Mouse (Mus musculus) layer of hippocampus, postnatal 14 days (tissue): ENCODE results near the gene Uggt1. TPM values are rescaled to one million over a fixed set of nuclear protein-coding genes. Genes with fewer than 3 reads are reported as not detected.

Experiments
- DNase-seq, 2 experiments: peaks; one replicate each; pipeline ENCODE4 v3.0.0; 2021 to 2022; ENCODE audit warnings: low spot score in 2 of 2, mixed read lengths in 1 of 2
- microRNA-seq, 2 experiments: library from miRNA; unstranded; fragments of <30 nt; microRNA quantifications; one replicate each; pipeline ENCODE4 v1.2.0; 2021
- total RNA-seq, 2 experiments: library from RNA; stranded (reverse); gene quantifications; 2 replicates each; pipeline ENCODE4 v1.2.3; 2021

The Uggt1 gene
- total RNA-seq, 2 experiments from 2014 or later = 38.3 to 44.3 TPM

- DNase-seq = no peak
Observed at GRCm38 (mm10) chr1:36119426-36119825, 125.1 kb downstream of the Uggt1 start.

- no peak for DNase-seq
Observed at GRCm38 (mm10) chr1:36118958-36119357, 125.6 kb downstream of the Uggt1 start.

- DNase-seq = peak in 1 of 2 experiments; percentile 9
Observed at GRCm38 (mm10) chr1:36118061-36118685, 126.3 kb downstream of the Uggt1 start.

- no peak for DNase-seq
Observed at GRCm38 (mm10) chr1:36116488-36116887, 128.0 kb downstream of the Uggt1 start.

GRCm38 (mm10) chr1:36114844-36115243, 129.7 kb downstream of the Uggt1 start:
- no peak for DNase-seq

GRCm38 (mm10) chr1:36113670-36114069, 130.8 kb downstream of the Uggt1 start:
- DNase-seq = no peak

- no peak for DNase-seq
Observed at GRCm38 (mm10) chr1:36112665-36113064, 131.9 kb downstream of the Uggt1 start.

- no peak for DNase-seq
Observed at GRCm38 (mm10) chr1:36109987-36110386, 134.5 kb downstream of the Uggt1 start.

GRCm38 (mm10) chr1:36105917-36106706, 138.4 kb downstream of the Uggt1 start:
- no peak for DNase-seq

GRCm38 (mm10) chr1:36100371-36100770, 144.1 kb downstream of the Uggt1 start:
- DNase-seq = no peak

GRCm38 (mm10) chr1:36098432-36098831, 146.1 kb downstream of the Uggt1 start:
- no peak for DNase-seq

GRCm38 (mm10) chr1:36095423-36096272, 148.9 kb downstream of the Uggt1 start:
- DNase-seq = peak; percentile 89 to 96

GRCm38 (mm10) chr1:36093741-36094140, 150.8 kb downstream of the Uggt1 start:
- no peak for DNase-seq

- no peak for DNase-seq
Observed at GRCm38 (mm10) chr1:36091246-36091645, 153.3 kb downstream of the Uggt1 start.

- no peak for DNase-seq
Observed at GRCm38 (mm10) chr1:36090722-36091110, 153.8 kb downstream of the Uggt1 start.

Small RNA genes within 50 kb of the gene (microRNA-seq; reads per million reads assigned to microRNA genes)
- gene Mir6897 = 6.8 to 7.4 reads per million in 2 experiments

Other genes starting within 250 kb of the Uggt1 start
- 10 to 100 TPM; 44.3 to 49.6 TPM for gene Hs6st1, start 176.3 kb downstream of the Uggt1 start, total RNA-seq
- gene Neurl3, start 30.0 kb upstream of the Uggt1 start, total RNA-seq = under 1 TPM; 0.55 to 0.67 TPM
- 10 to 100 TPM; 17.2 to 19.9 TPM for gene Arid5a, start 63.0 kb upstream of the Uggt1 start, total RNA-seq
- gene Kansl3, start 124.5 kb upstream of the Uggt1 start, total RNA-seq = 10 to 100 TPM; 57.6 to 60.4 TPM
- not detected for gene Fer1l5, start 127.6 kb upstream of the Uggt1 start, total RNA-seq
- 10 to 100 TPM; 51.3 to 57.7 TPM for gene Lman2l, start 200.6 kb upstream of the Uggt1 start, total RNA-seq
- gene Cnnm4, start 226.9 kb upstream of the Uggt1 start, total RNA-seq = 10 to 100 TPM; 16.8 to 18.2 TPM